Mouse (Mus musculus) brain, embryonic 18.5 days (tissue): ENCODE measurements around the gene Mybbp1a.

Source experiments
- DNase-seq: peaks from one replicate; pipeline ENCODE4 v3.0.0-alpha.2; 2012; ENCODE audit warnings: low read depth, low spot score

The Mybbp1a gene

GRCm38 (mm10) chr11:72477653-72478052, 36.5 kb downstream of the Mybbp1a start:
- DNase-seq, result no peak

- DNase-seq, result no peak
Observed at GRCm38 (mm10) chr11:72478228-72478627, 37.1 kb downstream of the Mybbp1a start.

- DNase-seq, result no peak
Observed at GRCm38 (mm10) chr11:72479499-72479898, 38.3 kb downstream of the Mybbp1a start.

DNA sequence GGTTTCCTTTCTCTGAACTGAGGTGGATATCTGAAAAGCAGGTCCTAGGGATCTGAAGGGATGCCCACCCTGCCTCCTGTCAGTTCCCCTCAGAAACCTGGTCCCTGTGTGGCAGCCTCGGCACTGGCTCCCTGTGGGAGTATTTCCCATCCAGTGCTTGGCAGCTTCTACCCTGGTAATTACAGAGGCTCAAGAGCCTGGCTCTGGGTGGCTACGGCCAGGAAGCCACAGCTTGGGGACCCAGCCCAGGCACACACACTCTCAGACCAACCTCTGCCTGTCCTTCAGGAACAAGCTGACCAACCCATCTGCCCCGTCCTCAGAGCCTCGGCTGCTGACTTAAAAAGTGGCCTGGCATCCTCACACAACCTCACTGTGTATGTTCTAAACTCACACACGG, 40.2 kb downstream of the Mybbp1a start:
- DNase-seq, result no peak

- no peak for DNase-seq
Observed at GRCm38 (mm10) chr11:72481952-72482351, 40.8 kb downstream of the Mybbp1a start.

DNA sequence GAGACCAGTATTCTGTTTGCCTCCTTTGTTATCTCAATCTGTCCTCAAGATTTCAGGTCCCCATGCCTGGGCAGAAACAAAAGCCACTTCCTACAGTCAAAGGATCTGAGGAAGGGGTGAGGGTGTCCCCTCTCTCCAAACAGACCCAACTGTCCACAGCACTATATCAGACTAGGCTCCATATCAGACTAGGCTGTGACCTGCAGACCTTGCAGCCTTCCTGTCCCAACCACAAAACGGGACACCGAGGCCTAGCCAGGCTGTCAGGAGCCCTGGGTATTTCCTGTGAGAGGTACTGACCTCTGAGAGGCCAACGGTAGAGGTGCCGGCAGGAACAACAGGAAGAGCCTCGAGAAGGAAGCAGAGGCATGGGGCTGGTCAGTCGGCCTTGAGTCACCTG, 43.4 kb downstream of the Mybbp1a start:
- no peak for DNase-seq

- no peak for DNase-seq
Observed at GRCm38 (mm10) chr11:72485157-72485556, 44.0 kb downstream of the Mybbp1a start.

GRCm38 (mm10) chr11:72485960-72486359, 44.8 kb downstream of the Mybbp1a start:
- no peak for DNase-seq

GRCm38 (mm10) chr11:72487171-72487570, 46.0 kb downstream of the Mybbp1a start:
- no peak for DNase-seq

- DNase-seq, result no peak
Observed at GRCm38 (mm10) chr11:72487739-72488138, 46.6 kb downstream of the Mybbp1a start.

DNA sequence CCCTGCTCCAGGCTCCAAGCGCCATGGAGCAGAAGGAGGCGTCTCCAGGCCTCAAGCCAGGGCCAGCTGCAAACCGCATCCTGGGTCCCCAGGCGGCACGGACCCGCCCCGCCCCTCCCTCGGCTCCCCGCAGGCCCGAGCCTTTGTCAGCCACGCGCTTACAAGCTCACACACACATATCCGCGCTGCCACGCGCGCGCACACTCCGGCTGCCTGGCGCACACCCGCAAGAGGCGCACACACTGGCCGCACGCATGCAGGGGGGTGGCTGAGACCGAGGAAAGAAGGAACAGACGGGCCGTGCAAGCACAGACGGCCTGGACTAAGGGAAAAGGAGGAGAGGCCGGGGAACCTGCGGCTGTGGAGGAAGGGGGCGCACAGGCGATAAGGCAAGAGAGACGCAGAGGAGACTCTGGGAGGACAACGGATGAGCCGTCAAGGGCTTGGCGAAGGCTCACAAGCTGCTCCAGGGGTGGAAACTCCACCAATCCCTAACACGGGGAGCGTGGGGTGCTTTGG, 47.7 kb downstream of the Mybbp1a start:
- peak; percentile 68 for DNase-seq

GRCm38 (mm10) chr11:72489397-72489796, 48.2 kb downstream of the Mybbp1a start:
- DNase-seq, result no peak

DNA sequence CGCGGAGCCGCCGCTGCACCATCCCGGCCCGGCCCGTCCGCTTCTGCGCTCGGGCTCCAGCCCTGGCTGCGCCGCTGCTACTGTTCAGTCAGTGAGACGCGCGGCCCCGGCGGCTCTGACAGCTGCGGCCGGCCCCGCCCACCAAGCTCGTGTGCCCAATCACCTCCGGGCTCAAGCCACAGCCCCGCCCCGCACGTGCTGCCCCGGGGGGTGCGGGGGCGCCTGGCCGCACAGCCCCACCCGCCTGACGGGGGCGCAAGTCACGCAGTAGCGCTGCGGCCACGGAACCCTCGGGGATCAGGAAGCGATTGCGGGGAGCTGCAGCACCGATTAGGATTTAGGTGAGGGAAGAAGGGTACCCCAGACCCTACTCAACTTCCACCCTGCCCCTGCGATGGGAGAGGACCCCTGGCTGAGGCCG, 48.7 kb downstream of the Mybbp1a start, which contains the start of gene Spns2:
Spns2 (minus strand) TSS at position 24 of the 421 bp plus-strand sequence.
- peak; percentile 79 for DNase-seq

GRCm38 (mm10) chr11:72491130-72491960, 50.2 kb downstream of the Mybbp1a start:
- no peak for DNase-seq

GRCm38 (mm10) chr11:72494046-72494988, 53.2 kb downstream of the Mybbp1a start:
- DNase-seq, result no peak

DNA sequence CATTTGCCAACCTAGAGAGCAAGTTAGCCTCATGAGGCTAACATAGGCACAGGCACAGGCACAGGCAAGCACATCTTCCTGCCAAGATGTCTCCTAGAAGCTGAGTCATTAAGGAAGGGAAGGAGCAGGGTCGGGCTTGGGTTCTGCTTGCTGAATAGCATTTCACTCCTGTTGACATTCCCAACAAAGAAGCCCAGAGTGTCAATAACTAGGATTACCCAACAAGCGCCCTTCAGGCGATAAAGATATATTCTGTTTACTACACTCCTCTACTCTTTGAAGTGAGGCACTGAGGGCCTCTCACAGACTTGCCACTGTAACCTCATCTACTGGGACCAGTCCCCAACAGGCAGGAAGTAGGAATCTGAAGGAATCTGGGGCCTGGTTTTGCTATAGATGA, 54.9 kb downstream of the Mybbp1a start:
- no peak for DNase-seq

GRCm38 (mm10) chr11:72496775-72497174, 55.6 kb downstream of the Mybbp1a start:
- no peak for DNase-seq

DNA sequence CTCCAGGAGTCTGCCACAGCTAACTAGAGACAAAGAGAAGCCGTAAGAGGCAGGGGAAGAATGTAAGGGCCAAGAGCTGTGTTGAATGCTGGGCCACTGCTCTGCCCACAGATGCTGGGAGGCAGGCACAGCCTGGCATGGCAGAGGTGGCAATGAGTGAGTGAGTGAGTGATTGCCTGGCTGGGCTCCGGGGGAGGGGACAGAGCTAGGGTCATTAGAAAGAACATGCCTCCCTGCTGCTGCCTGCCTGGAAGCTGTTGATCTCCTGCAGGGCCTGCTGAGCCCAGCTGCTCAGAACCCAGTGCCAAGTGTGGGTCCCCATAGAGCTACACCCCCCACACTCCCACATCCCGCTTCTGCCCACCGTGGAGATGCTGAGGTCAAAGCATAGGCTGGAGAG, 56.2 kb downstream of the Mybbp1a start:
- DNase-seq, result no peak

GRCm38 (mm10) chr11:72500139-72500538, 59.0 kb downstream of the Mybbp1a start:
- no peak for DNase-seq
